Mouse (Mus musculus) forebrain, embryonic 11.5 days (tissue): ENCODE data around the gene Foxa3. TPM values are rescaled to one million over a fixed set of nuclear protein-coding genes. Genes with fewer than 3 reads are reported as not detected.

Experiments used
- ATAC-seq: fragments of 200-750 bp; cut with Nextera tagmentation; replicated peaks from 2 replicates; pipeline ENCODE4 v1.8.0; 2017; ENCODE audit warnings: moderate TSS enrichment; ENCODE audit not compliant: low FRiP score
- DNase-seq: peaks from one replicate; pipeline ENCODE4 v3.0.0-alpha.2; 2017; ENCODE audit warnings: low spot score
- H3K27ac ChIP-seq: fragments of 300-500 bp; sonication (generic); 2 replicates; pipeline ENCODE4 v1.5.1; 2014; ENCODE audit warnings: low read depth, low read length
- H3K27me3 ChIP-seq: fragments of 300-500 bp; sonication (generic); 2 replicates; pipeline ENCODE4 v1.6.1; 2014; ENCODE audit warnings: mild to moderate bottlenecking, low read length, mixed read lengths; ENCODE audit not compliant: control insufficient read depth, insufficient read depth
- H3K36me3 ChIP-seq: fragments of 300-500 bp; sonication (generic); 2 replicates; pipeline ENCODE4 v1.6.1; 2014; ENCODE audit warnings: mild to moderate bottlenecking, low read length, moderate library complexity, mixed read lengths; ENCODE audit not compliant: control insufficient read depth, insufficient read depth
- H3K4me1 ChIP-seq: fragments of 300-500 bp; sonication (generic); replicated peaks from 2 replicates; pipeline ENCODE4 v1.6.1; 2014; ENCODE audit warnings: low read length, mixed read lengths; ENCODE audit not compliant: control insufficient read depth, insufficient read depth
- H3K4me2 ChIP-seq: fragments of 300-500 bp; sonication (generic); 2 replicates; pipeline ENCODE4 v1.6.1; 2014; ENCODE audit warnings: low read depth, mild to moderate bottlenecking, low read length, moderate library complexity, mixed read lengths; ENCODE audit not compliant: severe bottlenecking
- H3K4me3 ChIP-seq: fragments of 300-500 bp; sonication (generic); 2 replicates; pipeline ENCODE4 v1.5.1; 2014; ENCODE audit warnings: low read depth, low read length
- H3K9ac ChIP-seq: fragments of 300-500 bp; sonication (generic); 2 replicates; pipeline ENCODE4 v1.6.1; 2014; ENCODE audit warnings: low read length
- H3K9me3 ChIP-seq: fragments of 300-500 bp; sonication (generic); 2 replicates; pipeline ENCODE4 v1.6.1; 2016; ENCODE audit warnings: low read length, mixed read lengths; ENCODE audit not compliant: control insufficient read depth
- WGBS: fragments of 180-500 bp; shearing (Covaris S2); extraction: QIAGEN DNeasy Blood & Tissue Kit; methylation state at CpG from one replicate; pipeline ENCODE4 v1.1.7; 2014; 5-methylcytosine and 5-hydroxymethylcytosine counted together
- polyA plus RNA-seq: library from polyadenylated mRNA; unstranded; fragments of >200 nt; fragmentation: Nextera tagmentation; extraction: Ambion mirVana; gene quantifications from 2 replicates; pipeline ENCODE4 v1.2.1, GENCODE M21; 2014

Foxa3 gene
- polyA plus RNA-seq, 1 experiment from 2014 or later = not detected

DNA sequence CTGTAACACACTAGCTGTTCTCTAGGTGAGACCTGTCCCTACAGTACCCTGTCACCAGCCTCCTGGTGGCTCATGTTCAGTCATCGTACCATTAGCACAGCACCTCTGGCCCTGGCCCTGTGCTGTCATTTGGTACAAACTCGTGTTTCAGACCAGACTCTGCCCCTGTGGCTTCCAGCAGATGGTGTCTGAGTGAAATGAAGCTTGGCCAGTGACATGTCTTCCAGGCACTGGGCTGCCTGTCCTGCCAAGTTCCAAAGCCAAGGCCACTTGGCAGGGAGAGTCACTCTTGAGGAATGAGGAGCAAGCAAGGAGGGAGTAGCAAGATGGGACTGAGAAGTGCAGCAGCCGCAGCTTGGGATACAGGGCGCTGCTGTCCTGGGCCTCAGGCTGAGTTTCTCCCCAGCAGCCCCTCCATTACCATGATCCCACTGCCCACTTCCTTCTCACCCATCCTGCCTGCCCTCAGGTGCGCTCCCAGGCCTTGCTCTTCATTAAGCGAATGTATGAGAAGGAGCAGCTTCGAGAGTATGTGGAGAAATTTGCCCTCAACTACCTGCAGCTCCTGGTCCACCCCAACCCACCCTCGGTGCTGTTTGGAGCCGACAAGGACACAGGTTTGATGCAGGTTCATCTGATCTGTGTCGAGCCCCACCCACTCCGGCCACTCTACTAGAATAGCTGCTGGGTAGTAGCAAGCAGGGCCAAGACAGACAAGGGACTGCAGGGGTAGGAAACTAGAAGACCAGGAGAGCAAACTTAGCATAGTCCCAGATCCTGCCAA lies 23.1 kb upstream of the Foxa3 start:
- Histone ChIP-seq H3K4me3 (no peak overlapping the region), H3K9ac (no peak overlapping the region), H3K27ac (no peak overlapping the region), H3K4me1 (no peaks in the 10 kb centered on the region), H3K36me3 (peaks cover 40% of the 10 kb centered on the region), H3K27me3 (no peaks in the 10 kb centered on the region), H3K4me2 (no peak overlapping the region), H3K9me3 (no peaks in the 10 kb centered on the region)
- 91% methylated on average over 9 of the region's 11 CpGs for WGBS
- ATAC-seq = no peak
- DNase-seq = no peak

DNA sequence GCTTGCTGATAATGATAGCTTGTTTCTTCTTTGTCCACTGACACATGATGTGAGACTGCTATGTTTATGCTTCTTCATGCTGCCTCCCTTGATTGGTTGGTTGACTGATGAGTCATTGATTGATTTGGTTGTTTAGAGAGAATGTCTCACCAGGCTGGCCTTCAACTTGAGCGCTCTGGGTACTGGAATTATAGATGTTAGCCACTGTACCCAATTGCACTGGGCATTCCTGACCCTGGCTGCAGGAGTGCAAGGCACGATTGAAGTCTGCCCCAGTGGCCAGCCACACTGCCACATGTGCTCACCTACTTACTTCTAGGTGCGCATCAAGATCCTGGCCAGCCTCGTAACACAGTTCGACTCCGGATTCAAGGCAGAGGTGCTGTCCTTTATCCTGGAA lies 21.3 kb upstream of the Foxa3 start:
- DNase-seq (no peak), ATAC-seq (no peak)
- Histone ChIP-seq H3K36me3 (peaks cover 43% of the 10 kb centered on the region), H3K4me3 (no peak overlapping the region), H3K4me2 (no peak overlapping the region), H3K9me3 (no peaks in the 10 kb centered on the region), H3K4me1 (no peaks in the 10 kb centered on the region), H3K9ac (no peak overlapping the region), H3K27ac (no peak overlapping the region), H3K27me3 (no peaks in the 10 kb centered on the region)
- 97% methylated on average over 6 of the region's 6 CpGs for WGBS

DNA sequence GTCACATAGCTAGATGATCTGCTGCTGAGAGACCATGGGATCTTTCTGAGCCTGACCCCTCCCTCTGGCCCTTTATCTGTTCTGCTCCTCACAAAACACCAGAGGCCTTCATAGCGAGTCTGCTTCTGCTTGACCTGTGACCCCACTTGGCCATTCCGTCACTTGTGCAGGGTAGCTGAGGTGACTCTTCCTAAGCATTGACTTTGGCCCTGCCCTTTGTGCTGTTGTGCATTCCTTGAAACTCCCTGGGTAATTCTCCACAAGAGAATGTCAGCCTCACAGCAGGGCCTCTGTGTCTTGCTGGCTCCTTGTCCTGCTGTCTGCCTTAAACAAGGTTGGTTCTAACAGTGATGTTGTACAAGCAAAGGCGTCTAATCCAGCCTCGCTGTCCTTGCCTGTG lies 8.3 kb upstream of the Foxa3 start:
- no peak for DNase-seq
- H3K36me3 ChIP-seq = peaks cover 17% of the 10 kb centered on the region; the same call in 1 of the 2 replicates
- 71% methylated on average over 4 of the region's 4 CpGs for WGBS

DNA sequence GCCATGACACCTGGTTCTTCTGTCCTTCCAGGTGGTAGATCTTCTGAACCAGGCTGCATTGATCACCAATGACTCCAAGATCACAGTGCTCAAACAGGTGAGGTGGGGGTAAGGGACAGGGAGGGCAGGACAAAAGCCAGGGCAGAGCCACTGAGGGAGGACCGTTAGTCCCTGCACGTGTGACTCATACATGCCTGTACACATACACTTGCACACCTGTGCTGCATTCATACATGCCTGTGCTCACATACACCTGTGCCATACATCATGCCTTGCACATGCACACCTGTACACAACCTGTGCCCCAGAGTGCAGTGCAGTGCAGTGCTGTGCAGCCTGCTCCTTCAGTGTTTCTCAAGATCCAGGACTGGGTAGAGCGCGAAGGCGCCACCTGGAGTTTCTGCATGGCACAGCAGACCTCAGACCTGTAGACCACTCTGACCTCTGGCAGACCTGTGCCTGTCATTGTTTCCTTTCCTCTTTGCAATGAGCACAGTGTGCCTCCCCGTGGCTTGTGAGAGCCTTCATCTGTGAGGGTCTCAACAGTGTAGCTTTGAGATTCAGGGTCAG lies 5.8 kb upstream of the Foxa3 start:
- Histone ChIP-seq H3K4me2 (no peak overlapping the region), H3K9ac (no peak overlapping the region), H3K27me3 (no peaks in the 10 kb centered on the region), H3K4me3 (no peak overlapping the region), H3K27ac (no peak overlapping the region), H3K9me3 (no peaks in the 10 kb centered on the region), H3K36me3 (peaks cover 17% of the 10 kb centered on the region; the same call in 1 of the 2 replicates), H3K4me1 (0 out of 2 replicates have a peak, but pooled peaks cover 2% of the 10 kb centered on the region)
- WGBS = 59% methylated on average over 6 of the region's 6 CpGs
- ATAC-seq (peak; percentile 49), DNase-seq (peak; percentile 80)

More for the DNA sequence above, 8.3 kb upstream of the Foxa3 start:
- ATAC-seq = no peak
- no peak overlapping the region for H3K27ac ChIP-seq
- H3K4me2 ChIP-seq = no peak overlapping the region
- H3K9ac ChIP-seq = no peak overlapping the region
- no peaks in the 10 kb centered on the region for H3K4me1 ChIP-seq
- no peaks in the 10 kb centered on the region for H3K27me3 ChIP-seq
- no peak overlapping the region for H3K4me3 ChIP-seq
- no peaks in the 10 kb centered on the region for H3K9me3 ChIP-seq

DNA sequence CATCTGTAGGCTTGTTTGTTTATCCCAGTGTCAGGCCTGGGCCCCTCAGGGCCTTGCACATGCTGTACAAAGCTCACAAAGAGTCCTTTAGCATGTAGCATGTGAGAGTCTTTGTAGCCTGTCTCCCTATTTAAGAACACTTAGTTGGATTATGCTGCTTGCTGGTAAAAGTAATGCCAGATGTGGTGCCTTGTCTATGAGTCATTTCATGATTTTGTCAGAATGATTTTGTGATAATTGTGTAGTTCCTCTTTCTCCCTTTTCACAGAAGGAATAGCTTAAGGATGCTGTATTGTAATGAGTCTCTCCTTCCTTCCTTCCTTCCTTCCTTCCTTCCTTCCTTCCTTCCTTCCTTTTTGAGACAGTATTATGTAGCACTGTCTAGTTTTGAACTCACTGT lies 4.7 kb upstream of the Foxa3 start:
- Histone ChIP-seq H3K9me3 (no peaks in the 10 kb centered on the region), H3K4me1 (0 out of 2 replicates have a peak, but pooled peaks cover 2% of the 10 kb centered on the region), H3K36me3 (peaks cover 14% of the 10 kb centered on the region; the same call in 1 of the 2 replicates), H3K4me2 (no peak overlapping the region), H3K9ac (no peak overlapping the region), H3K27me3 (peaks cover 7% of the 10 kb centered on the region), H3K27ac (no peak overlapping the region), H3K4me3 (no peak overlapping the region)
- no peak for DNase-seq
- no peak for ATAC-seq

DNA sequence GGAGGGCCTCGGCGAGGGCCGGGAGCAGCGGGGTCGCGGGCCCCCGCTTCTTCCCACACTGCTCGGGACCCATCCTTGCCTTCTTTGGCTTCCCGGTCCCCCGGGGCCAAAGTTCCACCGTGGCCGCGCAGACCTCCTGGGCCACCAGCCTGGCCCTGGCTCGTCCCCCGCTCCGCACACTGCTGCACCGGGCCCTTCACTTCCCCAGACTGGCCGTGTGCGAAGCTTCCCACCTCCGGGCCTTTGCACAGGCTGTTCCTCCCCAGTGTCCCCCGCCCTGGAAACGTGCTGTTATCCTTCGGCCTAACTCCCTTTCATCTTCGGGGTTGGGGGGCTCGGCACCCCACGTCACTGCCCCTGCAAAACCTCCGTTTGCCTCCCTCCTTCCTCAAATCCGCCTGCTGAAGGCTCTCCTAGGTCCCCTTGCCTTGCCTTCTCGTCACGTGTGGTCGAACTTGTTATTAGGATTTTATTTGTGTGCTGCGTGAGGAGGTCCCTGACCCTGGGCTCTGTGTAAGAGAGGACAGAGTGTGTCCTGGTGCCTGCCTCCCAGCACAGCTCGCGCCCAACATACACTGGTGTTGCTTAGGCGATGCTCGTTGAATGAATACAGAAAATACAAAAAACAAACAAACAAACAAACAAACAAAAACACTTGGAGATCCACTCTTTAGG lies 1.4 kb upstream of the Foxa3 start:
- Histone ChIP-seq H3K4me1 (0 out of 2 replicates have a peak, but pooled peaks cover 2% of the 10 kb centered on the region), H3K36me3 (peaks cover 1% of the 10 kb centered on the region; the same call in 1 of the 2 replicates), H3K27me3 (peaks cover 22% of the 10 kb centered on the region), H3K9me3 (no peaks in the 10 kb centered on the region), H3K4me2 (peak overlapping the region; percentile 62), H3K9ac (peak overlapping the region; percentile 92), H3K4me3 (peak overlapping the region; percentile 86), H3K27ac (no peak overlapping the region)
- peak; percentile 74 for ATAC-seq
- peak; percentile 70 for DNase-seq
- 3% methylated on average over 28 of the region's 36 CpGs for WGBS

DNA sequence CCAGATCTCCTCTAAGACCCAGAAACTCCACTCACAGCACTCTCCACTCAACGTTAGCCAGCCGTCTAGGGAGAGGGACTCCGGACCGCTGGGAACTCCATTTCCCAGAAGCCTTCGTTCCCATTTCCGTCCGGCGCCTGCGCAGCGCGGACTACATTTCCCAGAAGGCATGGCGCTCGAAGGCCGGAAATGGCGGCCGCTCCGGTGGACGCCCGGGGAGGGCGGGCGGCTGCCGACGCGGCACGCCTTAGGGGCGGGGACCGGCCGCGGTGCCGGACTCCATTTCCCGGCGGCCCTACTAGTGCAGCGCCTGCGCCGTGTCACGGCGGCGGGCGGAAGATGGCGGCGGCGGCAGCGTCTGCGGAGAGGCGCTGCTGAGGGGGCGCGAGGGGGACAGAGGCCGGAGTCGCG lies 763 bp upstream of the Foxa3 start, which contains the start of gene Sympk:
Gene Sympk, plus strand, starts transcription at position 282 of the 411 bp plus-strand sequence.
- under 1% methylated on average over 50 of the region's 50 CpGs for WGBS
- Histone ChIP-seq H3K27ac (no peak within 1 kb of the TSS), H3K9me3 (no peaks in the 10 kb centered on the region), H3K9ac (peak within 1 kb of the TSS; percentile 92), H3K4me1 (0 out of 2 replicates have a peak, but pooled peaks cover 2% of the 10 kb centered on the region), H3K36me3 (no peaks in the 10 kb centered on the region; the same call in 1 of the 2 replicates), H3K4me2 (peak within 1 kb of the TSS; percentile 62), H3K27me3 (peaks cover 22% of the 10 kb centered on the region), H3K4me3 (peak within 1 kb of the TSS; percentile 86)
- DNase-seq = peak; percentile 96
- peak; percentile 95 for ATAC-seq

DNA sequence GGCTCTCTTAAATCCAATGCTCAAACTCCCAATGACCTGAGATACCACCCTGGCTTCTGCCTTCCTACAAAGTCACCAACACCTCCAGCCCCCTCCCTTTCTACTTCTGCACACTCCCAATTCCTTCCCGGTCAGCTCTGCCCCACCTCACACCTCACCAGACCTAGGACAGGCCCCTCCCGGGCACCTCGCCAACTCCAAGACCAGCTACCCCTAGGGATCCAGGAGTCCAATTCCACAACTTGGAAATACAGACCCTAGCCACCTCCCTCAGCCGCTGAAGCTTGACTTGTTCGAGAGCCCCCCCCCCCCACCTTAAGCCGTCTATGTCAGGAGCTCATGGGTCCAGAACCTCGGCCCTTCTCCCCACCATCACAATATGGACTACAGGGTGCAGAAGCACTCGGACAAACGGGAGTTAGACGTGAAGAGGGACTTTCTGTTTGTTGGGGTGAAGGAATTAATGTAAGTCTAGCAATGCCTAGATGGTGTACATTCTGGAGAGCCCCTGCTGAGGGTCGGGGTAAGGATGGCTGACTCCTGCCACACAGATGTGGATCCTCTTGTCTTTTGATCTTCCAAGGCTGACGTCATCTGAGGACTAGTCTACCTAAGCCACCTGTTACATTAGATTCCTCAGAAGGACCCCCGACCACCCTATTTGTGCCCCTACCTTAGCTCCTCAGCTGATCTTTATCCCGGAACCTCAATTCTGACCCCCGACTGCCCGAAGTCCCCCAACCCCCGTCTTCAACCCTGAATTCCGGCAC lies 964 bp downstream of the Foxa3 start:
- Histone ChIP-seq H3K4me2 (no peak overlapping the region), H3K4me3 (no peak overlapping the region), H3K27me3 (peaks cover 22% of the 10 kb centered on the region), H3K36me3 (no peaks in the 10 kb centered on the region; the same call in 1 of the 2 replicates), H3K9ac (no peak overlapping the region), H3K4me1 (0 out of 2 replicates have a peak, but pooled peaks cover 2% of the 10 kb centered on the region), H3K27ac (no peak overlapping the region), H3K9me3 (no peaks in the 10 kb centered on the region)
- WGBS = 68% methylated on average over 18 of the region's 18 CpGs
- ATAC-seq (no peak), DNase-seq (no peak)
